Mouse (Mus musculus) hindbrain, postnatal 0 days (tissue): Measurements from ENCODE around the gene Olfr734. TPM values are rescaled to one million over a fixed set of nuclear protein-coding genes. Genes with fewer than 3 reads are reported as not detected.

Experiments used
- ATAC-seq: fragments of 200-750 bp; cut with Nextera tagmentation; 2 replicates; pipeline ENCODE4 v1.8.0; 2017; ENCODE audit warnings: mild to moderate bottlenecking, moderate TSS enrichment, moderate library complexity
- DNase-seq: peaks from one replicate; pipeline ENCODE4 v3.0.0-alpha.2; 2015; ENCODE audit warnings: low spot score
- H3K27ac ChIP-seq: fragments of 300-500 bp; sonication (generic); 2 replicates; pipeline ENCODE4 v1.5.1; 2014; ENCODE audit warnings: mild to moderate bottlenecking
- H3K27me3 ChIP-seq: fragments of 300-500 bp; sonication (generic); 2 replicates; pipeline ENCODE4 v1.6.1; 2014; ENCODE audit warnings: low read length, mixed read lengths; ENCODE audit not compliant: insufficient read depth
- H3K36me3 ChIP-seq: fragments of 300-500 bp; sonication (generic); 2 replicates; pipeline ENCODE4 v1.6.1; 2014; ENCODE audit warnings: low read length, mixed read lengths; ENCODE audit not compliant: insufficient read depth
- H3K4me1 ChIP-seq: fragments of 300-500 bp; sonication (generic); 2 replicates; pipeline ENCODE4 v1.6.1; 2014; ENCODE audit warnings: antibody characterized with exemption, low read length, mixed read lengths; ENCODE audit not compliant: insufficient read depth
- H3K4me2 ChIP-seq: fragments of 300-500 bp; sonication (generic); 2 replicates; pipeline ENCODE4 v1.6.1; 2014; ENCODE audit warnings: low read depth, mild to moderate bottlenecking, low read length, moderate library complexity, mixed read lengths
- H3K4me3 ChIP-seq: fragments of 300-500 bp; sonication (generic); 2 replicates; pipeline ENCODE4 v1.5.1; 2014; ENCODE audit warnings: low read length
- H3K9ac ChIP-seq: fragments of 300-500 bp; sonication (generic); replicated peaks from 2 replicates; pipeline ENCODE4 v1.6.1; 2014; ENCODE audit warnings: mild to moderate bottlenecking, low read length, moderate library complexity, mixed read lengths
- H3K9me3 ChIP-seq: fragments of 300-500 bp; sonication (generic); 2 replicates; pipeline ENCODE4 v1.6.1; 2016; ENCODE audit warnings: low read length, mixed read lengths
- CTCF ChIP-seq: IDR thresholded peaks from 2 replicates; pipeline ENCODE4 v1.5.1; 2016; ENCODE audit warnings: antibody characterized with exemption, control low read depth, low read depth
- WGBS: fragments of 180-500 bp; shearing (Covaris S2); extraction: QIAGEN DNeasy Blood & Tissue Kit; methylation state at CpG from one replicate; pipeline ENCODE4 v1.1.7; 2014; 5-methylcytosine and 5-hydroxymethylcytosine counted together
- polyA plus RNA-seq: library from polyadenylated mRNA; unstranded; fragments of >200 nt; fragmentation: Nextera tagmentation; extraction: Ambion mirVana; gene quantifications from 2 replicates; pipeline ENCODE4 v1.2.1, GENCODE M21; 2015
- total RNA-seq: library from RNA; depleted of rRNA; stranded (reverse); fragments of >200 nt; gene quantifications from 2 replicates; pipeline ENCODE4 v1.2.3, GENCODE M21; 2014; rRNA removed

The Olfr734 gene
- total RNA-seq (not detected in 2 replicates), polyA plus RNA-seq (not detected in 2 replicates)

GRCm38 (mm10) chr14:50326661-50327060, at the start of gene Olfr734:
Gene Olfr734, minus strand, starts transcription at chr14:50326761.
- DNase-seq: no peak

DNA sequence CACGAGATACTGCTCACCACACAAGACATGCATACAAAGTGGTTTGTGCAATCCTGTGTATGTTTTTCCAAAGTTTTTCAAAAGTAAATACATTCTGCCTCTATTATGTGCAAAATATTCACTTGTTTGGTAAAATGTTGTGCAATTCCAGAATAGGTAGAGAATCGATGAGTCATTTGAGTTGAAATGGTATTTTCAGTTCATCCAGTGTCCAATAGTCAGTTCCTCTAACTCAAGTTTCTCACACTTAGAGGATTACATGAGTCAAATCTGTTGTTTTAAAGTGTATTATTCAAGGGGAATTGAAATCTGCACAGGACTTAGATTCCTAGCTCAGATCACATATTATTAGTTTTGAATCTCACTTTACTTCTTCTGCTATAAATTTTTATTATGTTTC, 37.0 kb upstream of the Olfr734 start:
- no peak for TF ChIP-seq CTCF
- Histone ChIP-seq H3K4me1 (no peaks in the 10 kb centered on the region), H3K36me3 (no peaks in the 10 kb centered on the region), H3K4me3 (no peak overlapping the region), H3K9me3 (no peaks in the 10 kb centered on the region), H3K9ac (no peak overlapping the region), H3K27me3 (no peaks in the 10 kb centered on the region), H3K4me2 (no peak overlapping the region), H3K27ac (no peak overlapping the region)
- ATAC-seq: no peak
- no peak for DNase-seq
- 85% methylated on average over 2 of the region's 2 CpGs for WGBS

More at GRCm38 (mm10) chr14:50326661-50327060, at the start of gene Olfr734:
- no peak for TF ChIP-seq CTCF
- H3K9ac ChIP-seq: no peak within 1 kb of the TSS
- ATAC-seq: no peak
- no peaks in the 10 kb centered on the region for H3K9me3 ChIP-seq
- no peaks in the 10 kb centered on the region for H3K4me1 ChIP-seq
- no peak within 1 kb of the TSS for H3K27ac ChIP-seq
- WGBS: 67% methylated on average over 1 of the region's 1 CpGs
- no peaks in the 10 kb centered on the region for H3K27me3 ChIP-seq
- H3K4me2 ChIP-seq: no peak within 1 kb of the TSS
- no peak within 1 kb of the TSS for H3K4me3 ChIP-seq
- H3K36me3 ChIP-seq: no peaks in the 10 kb centered on the region

DNA sequence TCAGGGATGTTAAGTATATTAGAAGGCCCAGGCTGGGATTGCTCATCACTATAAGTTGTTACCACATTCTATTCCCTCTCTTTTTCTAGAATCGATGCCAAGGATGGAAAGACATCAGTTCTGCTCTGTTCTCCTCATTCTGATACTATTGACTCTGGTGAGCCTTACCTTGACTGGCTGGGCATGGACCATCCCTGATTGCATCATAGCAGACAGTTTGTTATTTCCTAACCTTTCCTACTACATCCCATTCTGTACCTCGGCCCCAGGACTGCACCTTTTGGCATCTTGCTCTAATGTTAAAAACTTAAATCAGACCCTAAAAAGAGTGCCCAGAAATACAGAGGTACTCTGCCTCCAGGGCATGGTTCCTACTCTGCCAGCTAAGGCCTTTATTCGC, 33.9 kb upstream of the Olfr734 start:
- no peaks in the 10 kb centered on the region for H3K27me3 ChIP-seq
- no peaks in the 10 kb centered on the region for H3K4me1 ChIP-seq
- WGBS: 95% methylated on average over 3 of the region's 3 CpGs
- DNase-seq: no peak
- H3K9me3 ChIP-seq: no peaks in the 10 kb centered on the region
- H3K4me3 ChIP-seq: no peak overlapping the region
- no peak overlapping the region for H3K27ac ChIP-seq
- no peak for ATAC-seq
- no peak for TF ChIP-seq CTCF
- no peak overlapping the region for H3K4me2 ChIP-seq
- no peaks in the 10 kb centered on the region for H3K36me3 ChIP-seq
- H3K9ac ChIP-seq: no peak overlapping the region

DNA sequence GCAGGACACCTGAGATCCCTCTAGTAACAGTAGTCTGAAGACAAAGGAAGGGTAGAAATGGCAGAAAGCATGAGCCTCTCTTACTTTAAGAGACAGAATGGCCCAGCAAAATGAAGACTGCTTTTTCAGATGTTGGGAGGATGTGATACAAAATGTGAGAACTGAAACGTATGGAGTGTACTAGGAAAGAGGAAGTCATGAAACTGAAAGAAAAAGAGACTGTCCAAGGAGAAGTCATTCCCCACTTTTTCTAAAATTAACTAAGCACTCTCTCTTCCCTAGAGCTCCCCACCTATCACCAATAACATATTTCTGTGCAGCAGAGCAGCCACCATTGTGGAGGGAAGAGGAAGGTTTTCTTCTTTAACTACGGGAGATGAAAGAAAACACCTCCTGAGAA, 31.0 kb upstream of the Olfr734 start, which contains the start of gene Tlr11:
Tlr11 (plus strand) TSS at position 322 of the 400 bp plus-strand sequence.
- ATAC-seq: no peak

DNA sequence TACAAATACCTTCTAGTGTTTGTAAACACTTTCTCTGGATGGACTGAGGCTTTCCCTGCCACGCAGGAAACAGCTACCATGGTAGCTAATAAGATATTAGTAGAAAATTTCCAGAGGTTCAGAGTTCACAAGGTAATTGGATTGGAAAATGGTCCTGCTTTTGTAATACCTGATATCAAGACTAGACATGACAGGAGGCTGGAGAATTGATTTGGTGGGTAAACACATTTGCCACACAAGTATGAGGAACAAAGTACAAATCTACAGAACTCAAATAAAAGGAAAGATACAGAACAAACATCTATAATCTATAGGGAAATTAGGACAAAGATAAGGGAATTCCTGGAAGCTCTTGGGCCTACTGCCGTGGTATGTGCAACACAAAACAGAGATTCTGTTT, 30.2 kb upstream of the Olfr734 start:
- 80% methylated on average over 2 of the region's 2 CpGs for WGBS
- Histone ChIP-seq H3K36me3 (no peaks in the 10 kb centered on the region), H3K4me2 (no peak overlapping the region), H3K9me3 (no peaks in the 10 kb centered on the region), H3K9ac (no peak overlapping the region), H3K4me3 (no peak overlapping the region), H3K4me1 (no peaks in the 10 kb centered on the region), H3K27me3 (no peaks in the 10 kb centered on the region), H3K27ac (no peak overlapping the region)
- TF ChIP-seq CTCF: no peak
- no peak for ATAC-seq
- no peak for DNase-seq

More for the DNA sequence above, 31.0 kb upstream of the Olfr734 start, which contains the start of gene Tlr11:
- no peaks in the 10 kb centered on the region for H3K27me3 ChIP-seq
- H3K36me3 ChIP-seq: no peaks in the 10 kb centered on the region
- no peak within 1 kb of the TSS for H3K4me2 ChIP-seq
- no peak for TF ChIP-seq CTCF
- no peak within 1 kb of the TSS for H3K9ac ChIP-seq
- H3K4me3 ChIP-seq: no peak within 1 kb of the TSS
- H3K9me3 ChIP-seq: no peaks in the 10 kb centered on the region
- no peak within 1 kb of the TSS for H3K27ac ChIP-seq
- no peak for DNase-seq
- H3K4me1 ChIP-seq: no peaks in the 10 kb centered on the region
- 82% methylated on average over 2 of the region's 2 CpGs for WGBS

DNA sequence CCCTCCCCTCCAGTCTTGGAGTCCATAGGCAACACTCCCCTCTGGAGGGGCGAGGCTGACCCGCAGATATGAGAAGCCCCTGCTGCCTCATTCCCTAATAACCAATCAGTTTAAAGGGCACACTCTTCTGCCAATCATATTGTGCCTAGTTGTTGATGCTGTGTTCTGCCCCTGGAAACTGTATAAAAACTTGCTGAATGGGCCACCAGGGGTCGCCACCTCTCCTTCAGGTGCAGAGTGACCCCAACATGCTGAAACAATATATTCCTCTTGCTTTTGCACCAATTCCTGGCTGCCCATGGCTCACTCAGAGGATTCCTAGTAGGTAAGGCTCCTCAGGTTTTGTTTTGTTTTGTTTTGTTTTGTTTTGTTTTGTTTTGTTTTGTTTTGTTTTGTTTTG, 25.9 kb upstream of the Olfr734 start:
- Histone ChIP-seq H3K27me3 (no peaks in the 10 kb centered on the region), H3K4me1 (no peaks in the 10 kb centered on the region), H3K9me3 (no peaks in the 10 kb centered on the region), H3K9ac (no peak overlapping the region), H3K4me3 (no peak overlapping the region), H3K4me2 (no peak overlapping the region), H3K36me3 (no peaks in the 10 kb centered on the region), H3K27ac (no peak overlapping the region)
- ATAC-seq: no peak
- no peak for DNase-seq
- TF ChIP-seq CTCF: peak; percentile 41
- WGBS: 63% methylated on average over 3 of the region's 3 CpGs

DNA sequence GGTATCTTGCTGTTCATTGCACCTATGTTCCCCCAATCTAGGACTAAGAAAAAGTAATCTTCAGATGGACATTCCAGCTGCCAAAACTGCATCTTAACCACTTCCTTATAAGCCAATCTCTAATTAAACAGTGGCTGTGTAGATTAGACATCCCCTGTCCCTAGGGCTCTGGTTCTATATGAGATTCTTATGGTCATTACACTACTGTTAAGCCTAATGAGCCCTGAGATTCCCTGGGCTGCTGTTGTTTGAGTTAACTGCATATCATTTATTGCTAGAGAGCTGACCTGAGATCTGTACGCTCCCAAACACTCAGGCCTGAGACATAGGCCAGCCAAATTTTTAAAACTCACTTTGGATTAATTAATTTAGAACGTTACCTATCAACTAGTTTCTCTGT, 22.2 kb upstream of the Olfr734 start, which contains the start of gene Olfr735:
Olfr735 (minus strand) TSS at position 77 of the 400 bp plus-strand sequence.
- DNase-seq (no peak), ATAC-seq (no peak)
- no peak within 1 kb of the TSS for H3K4me3 ChIP-seq
- WGBS: 79% methylated on average over 2 of the region's 2 CpGs
- no peaks in the 10 kb centered on the region for H3K36me3 ChIP-seq
- no peak within 1 kb of the TSS for H3K4me2 ChIP-seq
- TF ChIP-seq CTCF: no peak
- no peaks in the 10 kb centered on the region for H3K27me3 ChIP-seq
- no peak within 1 kb of the TSS for H3K9ac ChIP-seq
- H3K9me3 ChIP-seq: no peaks in the 10 kb centered on the region
- H3K4me1 ChIP-seq: no peaks in the 10 kb centered on the region
- H3K27ac ChIP-seq: no peak within 1 kb of the TSS
